Mouse (Mus musculus): ENCODE measurements around the gene Aipl1.

DNA sequence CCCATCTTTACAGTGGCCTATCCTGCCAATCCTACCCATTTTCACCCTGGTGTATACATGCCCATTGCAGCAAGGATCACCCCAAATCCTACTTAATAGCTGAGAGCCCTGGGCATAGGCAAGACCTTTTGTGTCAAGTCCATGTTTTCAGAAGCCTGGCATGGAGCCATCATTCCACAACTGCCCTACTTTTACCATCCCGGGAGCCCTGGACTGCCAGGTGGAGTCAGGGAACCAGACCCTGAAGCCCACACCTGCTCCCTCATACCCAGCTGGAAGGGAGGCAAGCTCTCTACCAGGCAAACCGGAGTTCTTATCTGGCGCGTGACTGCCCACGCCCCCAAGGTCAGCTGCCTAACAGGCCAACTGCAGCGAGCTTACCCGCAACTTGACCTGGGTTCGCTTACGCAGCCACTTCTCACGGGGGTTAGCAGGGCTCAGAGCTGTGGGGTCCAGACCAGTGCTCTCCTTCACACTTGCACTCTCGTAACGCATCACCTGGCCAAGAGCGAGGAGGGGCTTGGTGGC is 23.8 kb upstream of the Aipl1 start:
- TF ChIP-seq CTCF (IDR thresholded peaks at IDR 0.05; ENCODE audit: control insufficient read depth, insufficient read depth, insufficient read length) = no peak
- no peak for TF ChIP-seq MYOD1 (IDR thresholded peaks at IDR 0.05; ENCODE audit: control insufficient read depth, insufficient read length, low read depth)
- TF ChIP-seq USF1 (IDR thresholded peaks at IDR 0.05; ENCODE audit: low read depth) = no peak
- TF ChIP-seq CEBPB (IDR thresholded peaks at IDR 0.05; ENCODE audit: low read depth) = no peak
- no peak for TF ChIP-seq MAX (IDR thresholded peaks at IDR 0.05)
- TF ChIP-seq FOSL1 (IDR thresholded peaks at IDR 0.05; ENCODE audit: insufficient read depth, low read length, poor library complexity, severe bottlenecking) = no peak
- no peak for TF ChIP-seq MYOG (IDR thresholded peaks at IDR 0.05; ENCODE audit: control insufficient read depth, extremely low read depth, insufficient read length)
